Mouse (Mus musculus) naive thymus-derived CD4-positive, alpha-beta T cell, adult 5 months (primary cell): ENCODE measurements around the gene Mex3d. TPM values are rescaled to one million over a fixed set of nuclear protein-coding genes. Genes with fewer than 3 reads are reported as not detected.

Source experiments
- polyA plus RNA-seq: library from polyadenylated mRNA; unstranded; fragments of 100-300 nt; shearing (Covaris generic); gene quantifications from one replicate; pipeline ENCODE4 v1.2.1, GENCODE M21; 2017

Mex3d gene
- 10.9 TPM for polyA plus RNA-seq

DNA sequence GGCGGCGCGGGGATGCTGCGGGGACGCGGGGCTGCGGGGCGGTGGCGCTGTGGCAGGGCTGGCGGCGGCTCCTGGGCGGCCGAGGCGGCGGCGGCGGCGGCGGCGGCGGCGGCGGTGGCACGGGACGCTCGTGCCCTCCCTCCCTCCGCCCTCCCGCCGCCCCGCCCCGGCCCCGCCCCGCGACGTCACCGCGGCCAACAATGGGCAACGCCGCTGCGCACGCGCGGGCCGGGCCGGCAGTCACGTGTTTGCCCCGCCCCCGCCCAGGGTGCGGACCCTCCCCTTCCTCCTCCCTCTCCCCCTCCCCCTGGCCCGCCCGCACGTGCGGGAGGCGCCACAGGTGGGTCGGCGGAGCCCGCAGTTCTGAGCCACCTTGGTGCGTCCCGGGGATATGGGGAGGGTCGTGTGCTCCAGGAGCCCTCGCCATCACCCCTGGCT, at the start of gene Mex3d:
TSS of gene Mex3d (minus strand) at position 138 of the 438 bp plus-strand sequence.

DNA sequence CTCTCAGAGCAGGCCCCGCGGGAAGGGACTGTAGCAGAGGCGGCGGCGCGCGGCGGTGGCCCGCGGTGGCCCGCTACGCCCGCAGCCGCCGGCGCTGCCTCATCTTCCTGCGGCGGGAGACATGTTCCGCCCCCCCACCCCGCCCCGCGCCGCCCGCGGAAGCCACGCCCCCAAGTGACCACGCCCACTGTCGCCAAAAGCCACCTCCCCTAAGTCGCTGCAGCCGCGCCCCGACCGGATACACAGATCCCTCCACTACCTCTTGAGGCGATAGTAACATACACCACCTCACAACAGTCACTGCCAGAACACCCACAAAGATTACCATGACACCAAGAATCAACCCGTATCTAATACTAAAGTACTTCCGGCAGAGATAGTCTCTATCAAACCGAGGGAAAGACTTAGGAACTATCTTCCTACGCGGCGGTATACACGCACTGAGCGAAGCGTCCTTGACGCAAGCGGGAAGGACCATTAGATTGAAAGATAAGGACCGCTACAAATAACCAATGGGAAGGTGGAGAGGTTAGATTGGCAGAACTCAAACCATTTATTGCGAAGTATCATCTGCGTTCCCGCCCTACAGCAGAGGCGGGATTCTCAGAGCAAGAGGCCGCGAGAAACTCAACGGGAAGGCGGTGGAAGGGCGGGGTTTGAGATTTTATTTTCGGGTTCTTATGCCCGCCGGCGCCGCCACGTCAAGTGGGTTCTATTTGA, 46.2 kb upstream of the Mex3d start, which contains the start of gene Tcf3:
TSS of gene Tcf3 (minus strand) at position 135 of the 720 bp plus-strand sequence.

GRCm38 (mm10) chr10:80406684-80407501, 19.4 kb upstream of the Mex3d start, which contains the start of gene Uqcr11:
Uqcr11 (minus strand) TSS chr10:80406830.

DNA sequence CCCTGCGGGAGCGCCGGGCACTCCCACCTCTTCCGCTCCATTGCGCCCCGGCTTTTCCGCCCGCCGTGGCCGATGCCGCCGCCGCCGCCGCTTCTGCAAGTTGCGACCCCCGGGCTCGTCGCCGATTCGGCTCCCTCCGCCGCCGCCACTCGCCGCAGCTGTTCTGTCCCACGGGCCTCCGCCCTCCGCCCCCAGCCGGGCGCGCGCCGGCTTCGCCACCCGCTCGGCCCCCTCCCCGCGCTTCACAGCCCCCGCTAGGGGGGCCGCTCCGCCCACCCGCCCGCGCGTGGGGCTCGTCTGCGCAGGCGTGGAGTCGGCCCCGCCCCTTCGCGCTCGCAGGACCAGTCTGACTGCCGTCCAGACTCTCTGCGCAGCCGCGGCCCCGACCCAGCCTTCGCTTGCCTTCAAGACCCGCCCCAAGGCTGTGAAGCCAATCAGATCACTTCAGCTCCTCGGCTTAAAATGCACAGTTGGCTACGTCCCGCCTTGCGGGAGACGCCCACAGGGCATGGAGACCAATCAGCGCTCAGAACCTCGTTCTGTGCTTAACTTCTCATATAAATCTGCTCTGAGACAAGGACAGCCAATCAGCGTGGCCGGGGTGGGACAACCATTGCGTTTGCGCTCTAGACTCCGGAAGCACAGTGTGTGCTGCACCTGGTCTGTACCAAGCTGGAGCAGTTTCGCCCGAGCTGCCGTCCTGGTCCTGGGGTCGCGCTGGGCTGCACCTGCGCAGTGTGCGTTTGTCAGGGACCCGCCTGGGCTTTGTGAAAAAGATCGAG, 11.9 kb upstream of the Mex3d start, which contains the start of gene Mbd3:
TSS of gene Mbd3 (minus strand) at position 360 of the 782 bp plus-strand sequence.

DNA sequence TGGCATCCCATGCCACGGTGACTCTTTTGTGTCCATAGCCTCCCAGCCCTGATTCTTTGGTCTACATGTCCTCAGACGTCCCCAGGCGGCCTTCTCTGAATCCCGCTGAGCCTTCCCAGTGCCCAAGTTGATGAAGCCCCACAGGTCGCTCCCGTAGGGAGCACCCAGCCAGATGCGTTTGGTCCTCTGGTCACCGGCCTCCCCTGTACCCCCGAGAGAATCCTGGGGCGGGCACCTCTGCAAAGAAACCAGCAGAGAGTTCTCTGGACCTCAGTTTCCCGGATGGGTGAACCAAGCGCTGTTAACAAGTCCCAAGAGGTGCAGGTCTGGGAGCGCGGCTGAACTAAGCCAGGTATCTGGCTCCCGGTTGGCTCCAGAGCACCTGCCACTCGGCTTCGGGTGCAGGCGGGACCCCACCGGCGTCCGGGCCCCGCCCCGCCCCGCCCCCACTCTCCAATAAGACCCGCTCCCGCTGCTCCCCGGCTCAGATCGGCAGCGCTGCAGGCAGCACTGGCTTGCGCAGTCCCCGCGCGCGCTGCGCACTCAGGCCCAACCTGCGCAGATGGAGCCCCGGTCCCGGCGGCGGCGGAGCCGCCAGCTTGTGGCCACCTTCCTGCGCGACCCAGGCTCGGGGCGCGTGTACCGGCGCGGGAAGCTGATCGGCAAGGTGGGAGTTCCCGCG, 31.3 kb downstream of the Mex3d start, which contains the start of gene Plk5:
TSS of gene Plk5 (plus strand) at position 459 of the 682 bp plus-strand sequence.

DNA sequence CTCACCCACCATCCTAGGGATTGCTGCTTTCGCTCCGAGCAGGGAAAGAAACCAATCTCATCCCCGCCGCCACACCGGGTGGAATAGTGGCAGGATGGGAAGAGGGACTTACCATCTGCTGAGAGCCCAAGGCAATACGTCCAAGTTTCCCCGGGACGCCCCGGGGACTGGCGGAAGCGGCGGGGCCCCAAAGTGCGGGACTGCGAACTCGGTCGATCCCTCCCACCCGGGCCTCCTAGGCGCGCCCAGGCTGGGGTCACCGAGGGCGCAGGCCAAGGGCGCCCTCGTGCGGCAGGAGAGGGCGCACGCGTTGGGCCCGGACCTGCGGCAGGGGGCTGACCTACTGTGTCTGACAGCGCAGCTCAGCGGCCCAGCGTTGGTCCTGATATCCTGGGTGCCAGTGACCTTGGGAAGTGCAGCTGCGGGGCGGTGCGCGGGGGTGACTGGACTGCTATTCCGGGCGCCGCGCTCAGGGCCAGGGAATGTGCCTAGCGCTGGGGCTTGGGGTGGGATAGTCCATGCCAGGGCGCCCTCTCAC, 39.1 kb downstream of the Mex3d start, which contains the start of gene Adamtsl5:
TSS of gene Adamtsl5 (minus strand) at position 169 of the 538 bp plus-strand sequence.

Other genes with a start within 250 kb of the Mex3d start
- 311 TPM for gene Atp5d, start 249.0 kb downstream of the Mex3d start, polyA plus RNA-seq
- gene Cbarp, start 246.8 kb downstream of the Mex3d start, polyA plus RNA-seq, result 7.2 TPM
- gene Midn, start 239.4 kb downstream of the Mex3d start, polyA plus RNA-seq, result 2.8 TPM
- gene Cirbp, start 221.7 kb downstream of the Mex3d start, polyA plus RNA-seq, result 325 TPM
- gene 1600002K03Rik, start 214.7 kb downstream of the Mex3d start, polyA plus RNA-seq, result 19.5 TPM
- gene Efna2, start 208.2 kb downstream of the Mex3d start, polyA plus RNA-seq, result 0.32 TPM
- gene Mum1, start 161.2 kb downstream of the Mex3d start, polyA plus RNA-seq, result 106 TPM
- gene Ndufs7, start 138.5 kb downstream of the Mex3d start, polyA plus RNA-seq, result 171 TPM
- gene Gamt, start 126.6 kb downstream of the Mex3d start, polyA plus RNA-seq, result not detected
- gene Dazap1, start 126.2 kb downstream of the Mex3d start, polyA plus RNA-seq, result 91.1 TPM
- gene Rps15, start 95.2 kb downstream of the Mex3d start, polyA plus RNA-seq, result 1,047 TPM
- 0.06 TPM for gene Apc2, start 91.7 kb downstream of the Mex3d start, polyA plus RNA-seq
- 30.5 TPM for gene 2310011J03Rik, start 67.1 kb downstream of the Mex3d start, polyA plus RNA-seq
- gene Pcsk4, start 58.2 kb downstream of the Mex3d start, polyA plus RNA-seq, result 8.1 TPM
- gene Reep6, start 57.7 kb downstream of the Mex3d start, polyA plus RNA-seq, result not detected
- not detected for gene Adamtsl5, start 39.2 kb downstream of the Mex3d start, polyA plus RNA-seq
- not detected for gene Plk5, start 31.2 kb downstream of the Mex3d start, polyA plus RNA-seq
- 124 TPM for gene Mbd3, start 11.9 kb upstream of the Mex3d start, polyA plus RNA-seq
- 65.7 TPM for gene Uqcr11, start 19.2 kb upstream of the Mex3d start, polyA plus RNA-seq
- 94.0 TPM for gene Tcf3, start 46.0 kb upstream of the Mex3d start, polyA plus RNA-seq
- not detected for gene Onecut3, start 107.2 kb upstream of the Mex3d start, polyA plus RNA-seq
- gene Atp8b3, start 151.5 kb upstream of the Mex3d start, polyA plus RNA-seq, result not detected
- 83.0 TPM for gene Rexo1, start 173.9 kb upstream of the Mex3d start, polyA plus RNA-seq
- gene Klf16, start 189.7 kb upstream of the Mex3d start, polyA plus RNA-seq, result 17.2 TPM
- gene Abhd17a, start 202.7 kb upstream of the Mex3d start, polyA plus RNA-seq, result 93.3 TPM
- 102 TPM for gene Scamp4, start 215.2 kb upstream of the Mex3d start, polyA plus RNA-seq
- 6.9 TPM for gene Adat3, start 215.2 kb upstream of the Mex3d start, polyA plus RNA-seq
- gene Gm49322, start 218.4 kb upstream of the Mex3d start, polyA plus RNA-seq, result 8.5 TPM
- 353 TPM for gene Csnk1g2, start 235.2 kb upstream of the Mex3d start, polyA plus RNA-seq